Mouse (Mus musculus) c-Kit-negative CD71-positive TER-119-positive erythroid progenitor cells, embryonic 14.5 days (primary cell): ENCODE measurements around the gene Utp14a.
A peak's percentile ranks its signal among the peaks of the same experiment; 100 is the strongest.

Experiments
- DNase-seq: peaks from one replicate; pipeline ENCODE4 v3.0.0-alpha.2; 2013; ENCODE audit warnings: low read depth, low spot score

The Utp14a gene

GRCm38 (mm10) chrX:48311727-48312126 lies 55.1 kb downstream of the Utp14a start:
- DNase-seq: no peak

- DNase-seq: peak; percentile 80
Observed at GRCm38 (mm10) chrX:48314530-48315079, 57.9 kb downstream of the Utp14a start.

- DNase-seq: no peak
Observed at GRCm38 (mm10) chrX:48317444-48317843, 60.8 kb downstream of the Utp14a start.

- DNase-seq: no peak
Observed at GRCm38 (mm10) chrX:48318194-48318593, 61.5 kb downstream of the Utp14a start.
